25 mouse cellular contexts compared by ENCODE assay signal in the genomic region with DNA sequence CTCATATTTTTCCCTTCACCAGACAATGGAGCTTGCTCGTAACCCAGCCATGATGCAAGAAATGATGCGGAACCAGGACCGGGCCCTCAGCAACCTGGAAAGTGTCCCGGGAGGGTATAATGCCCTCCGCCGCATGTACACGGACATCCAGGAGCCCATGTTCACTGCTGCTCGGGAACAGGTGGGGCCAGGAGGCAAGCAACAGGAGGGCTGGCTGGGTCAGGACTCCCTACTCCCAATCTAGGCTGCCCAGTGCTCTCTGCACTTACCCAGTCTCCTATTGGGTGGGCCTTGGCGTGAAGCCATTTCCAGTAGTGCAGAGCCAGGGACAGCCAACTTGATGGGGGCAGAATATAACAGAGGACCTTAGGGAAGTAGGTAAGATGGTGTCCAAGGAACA. TPM values are rescaled to one million over a fixed set of nuclear protein-coding genes. Genes with fewer than 3 reads are reported as not detected.
DNase-seq lines count a peak whose midpoint lies in the region; ATAC-seq lines count a peak whose summit lies in the region.
"Had no signal": no experiment of that assay in that cellular context is flagged by ENCODE, and none has a peak within 500 bp of the region (broad histone marks: within the 10 kb centered on the region; RNA-seq: fewer than 3 reads in every experiment).

No protein-coding gene starts in this region.

- no peaks in the 10 kb centered on the region for H3K9me3 ChIP-seq in limb, embryonic 11.5 days (ENCODE audit: control insufficient read depth, low read length)
- no peaks in the 10 kb centered on the region for H3K9me3 ChIP-seq in limb, embryonic 10.5 days (replicated peaks)
- H3K9me3 ChIP-seq: embryonic facial prominence, embryonic 10.5 days; embryonic facial prominence, embryonic 12.5 days; forebrain, embryonic 13.5 days; forebrain, embryonic 15.5 days; G1E had no signal

- peaks cover 50% of the 10 kb centered on the region for H3K36me3 ChIP-seq in limb, embryonic 11.5 days (ENCODE audit: control insufficient read depth, insufficient read depth, low read length)
- peaks cover 95% of the 10 kb centered on the region for H3K36me3 ChIP-seq in limb, embryonic 10.5 days

- DNase-seq in heart, adult 11 months: peak; percentile 87
- DNase-seq in heart, adult 18-20 months: no peak
- DNase-seq in limb, embryonic 11.5 days (ENCODE audit: low spot score): no peak
- DNase-seq in limb, embryonic 10.5 days (ENCODE audit: low spot score): no peak
- no peak for DNase-seq in yolk sac, embryonic 10.5 days (ENCODE audit: low spot score)
- DNase-seq: adrenal gland, adult 8-10 months; adrenal gland, postnatal 14 days; adrenal gland, postnatal 36 days; B cell, adult 2 months; cerebellum, adult 11-12 months; cerebellum, adult 2 months; cerebellum, adult 9-10 months; cerebellum, postnatal 10 days; cerebellum, postnatal 25 days; forebrain, postnatal 0 days had no signal

- no peak overlapping the region for H3K27ac ChIP-seq in limb, embryonic 11.5 days (replicated peaks; ENCODE audit: low read depth, low read length)
- H3K27ac ChIP-seq in limb, embryonic 10.5 days: no peak overlapping the region
- H3K27ac ChIP-seq: embryonic facial prominence, embryonic 10.5 days; embryonic facial prominence, embryonic 12.5 days; forebrain, embryonic 13.5 days; forebrain, embryonic 15.5 days had no signal

- ATAC-seq in limb, embryonic 11.5 days (ENCODE audit: insufficient number of reproducible peaks, low FRiP score, low TSS enrichment, low read depth): no peak
- ATAC-seq: activated CD4-positive, CD25-positive, alpha-beta regulatory T cell, adult 4 months; CD4-positive, CD25-positive, alpha-beta regulatory T cell, adult 4 months; forebrain, embryonic 13.5 days; forebrain, embryonic 15.5 days; forebrain, postnatal 0 days; Patski had no signal

- H3K27me3 ChIP-seq in limb, embryonic 11.5 days (ENCODE audit: control insufficient read depth, insufficient read depth, low read length): no peaks in the 10 kb centered on the region
- H3K27me3 ChIP-seq in limb, embryonic 10.5 days (ENCODE audit: low read depth, poor library complexity, severe bottlenecking): no peaks in the 10 kb centered on the region
- H3K27me3 ChIP-seq: CH12.LX; embryonic facial prominence, embryonic 12.5 days; forebrain, embryonic 13.5 days; forebrain, embryonic 15.5 days; Patski had no signal

- 0 out of 2 replicates have a peak overlapping the region, but pooled peaks have one; percentile 8 for H3K4me3 ChIP-seq in limb, embryonic 11.5 days (ENCODE audit: low read depth, low read length)
- no peak overlapping the region for H3K4me3 ChIP-seq in limb, embryonic 10.5 days
- H3K4me3 ChIP-seq: embryonic facial prominence, embryonic 10.5 days; embryonic facial prominence, embryonic 12.5 days; forebrain, embryonic 13.5 days; forebrain, embryonic 15.5 days had no signal

- peaks cover 2% of the 10 kb centered on the region; the same call in 1 of the 2 replicates for H3K4me1 ChIP-seq in limb, embryonic 11.5 days (ENCODE audit: control insufficient read depth, insufficient read depth, low read length)
- peaks cover 11% of the 10 kb centered on the region for H3K4me1 ChIP-seq in limb, embryonic 10.5 days

- 95% methylated on average over 9 of the region's 9 CpGs for WGBS in limb, embryonic 11.5 days
- 95% methylated on average over 9 of the region's 9 CpGs for WGBS in limb, embryonic 10.5 days

- no peak overlapping the region for H3K9ac ChIP-seq in limb, embryonic 11.5 days (ENCODE audit: low read length)
- H3K9ac ChIP-seq: embryonic facial prominence, embryonic 12.5 days; forebrain, embryonic 13.5 days; forebrain, embryonic 15.5 days; forebrain, postnatal 0 days had no signal

- H3K4me2 ChIP-seq in limb, embryonic 11.5 days (ENCODE audit: low read depth, severe bottlenecking): no peak overlapping the region
- H3K4me2 ChIP-seq: embryonic facial prominence, embryonic 12.5 days; forebrain, embryonic 13.5 days; forebrain, embryonic 15.5 days had no signal

RNA-seq across cellular contexts. Expression of a gene that starts 6.0 kb away (rescaled TPM):
- total RNA-seq in heart, adult 18-20 months (2021): 10 to 100 TPM; 72.4 to 78.7 TPM
- 80.1 and 85.3 TPM in 2 replicates for polyA plus RNA-seq in limb, embryonic 11.5 days (2014; fragmentation: Nextera tagmentation; extraction: Ambion mirVana)
- 78.8 and 79.5 TPM in 2 replicates for polyA plus RNA-seq in limb, embryonic 10.5 days (2016; fragmentation: Nextera tagmentation; extraction: Ambion mirVana)

RNA-seq across cellular contexts. Expression of a gene that starts 6.7 kb away (rescaled TPM):
- 100 to 1,000 TPM; 102 to 104 TPM for total RNA-seq in heart, adult 18-20 months (2021)
- 78.9 and 89.3 TPM in 2 replicates for polyA plus RNA-seq in limb, embryonic 11.5 days (2014; fragmentation: Nextera tagmentation; extraction: Ambion mirVana)
- 151 and 159 TPM in 2 replicates for polyA plus RNA-seq in limb, embryonic 10.5 days (2016; fragmentation: Nextera tagmentation; extraction: Ambion mirVana)

RNA-seq across cellular contexts. Expression of a gene that starts 11.5 kb away (rescaled TPM):
- total RNA-seq in heart, adult 18-20 months (2021): under 1 TPM in 1 of 2 experiments, not detected in 1; 0.26 TPM
- polyA plus RNA-seq in limb, embryonic 11.5 days (2014; fragmentation: Nextera tagmentation; extraction: Ambion mirVana): 2.4 and 3.1 TPM in 2 replicates
- 1.7 and 3.7 TPM in 2 replicates for polyA plus RNA-seq in limb, embryonic 10.5 days (2016; fragmentation: Nextera tagmentation; extraction: Ambion mirVana)
- total RNA-seq: adrenal gland, adult 18-20 months; adrenal gland, adult 8-10 months; adrenal gland, postnatal 14 days; adrenal gland, postnatal 36 days; forebrain, postnatal 0 days had no signal
- polyA plus RNA-seq: activated CD4-positive, CD25-positive, alpha-beta regulatory T cell, adult 4 months; CD4-positive, CD25-positive, alpha-beta regulatory T cell, adult 4 months; forebrain, embryonic 13.5 days; forebrain, postnatal 0 days had no signal

RNA-seq across cellular contexts. Expression of a gene that starts 16.1 kb away (rescaled TPM):
- 10 to 100 TPM; 60.8 to 65.5 TPM for total RNA-seq in heart, adult 18-20 months (2021)
- polyA plus RNA-seq in limb, embryonic 11.5 days (2014; fragmentation: Nextera tagmentation; extraction: Ambion mirVana): 220 and 233 TPM in 2 replicates
- 199 and 202 TPM in 2 replicates for polyA plus RNA-seq in limb, embryonic 10.5 days (2016; fragmentation: Nextera tagmentation; extraction: Ambion mirVana)

RNA-seq across cellular contexts. Expression of a gene that starts 27.4 kb away (rescaled TPM):
- total RNA-seq in heart, adult 18-20 months (2021): under 1 TPM; 0.26 to 0.35 TPM
- polyA plus RNA-seq in limb, embryonic 11.5 days (2014; fragmentation: Nextera tagmentation; extraction: Ambion mirVana): 42.6 and 43.5 TPM in 2 replicates
- polyA plus RNA-seq in limb, embryonic 10.5 days (2016; fragmentation: Nextera tagmentation; extraction: Ambion mirVana): 28.9 and 34.8 TPM in 2 replicates
